Mouse (Mus musculus) stomach, adult 2 months (tissue): Measurements from ENCODE around the gene Ncapg2. TPM values are rescaled to one million over a fixed set of nuclear protein-coding genes. Genes with fewer than 3 reads are reported as not detected.

ENCODE experiments used
- polyA plus RNA-seq: library from polyadenylated mRNA; depleted of rRNA; stranded (reverse); fragments of >200 nt; gene quantifications from 2 replicates; pipeline ENCODE4 v1.2.3, GENCODE M21; 2012; rRNA removed

Gene Ncapg2
- 0.37 and 0.38 TPM in 2 replicates for polyA plus RNA-seq

GRCm38 (mm10) chr12:116405045-116405835 lies at the start of gene Ncapg2:
Gene Ncapg2, plus strand, starts transcription at chr12:116405402.

GRCm38 (mm10) chr12:116485591-116486403 lies 80.6 kb downstream of the Ncapg2 start, which contains the start of gene Ptprn2:
Gene Ptprn2, plus strand, starts transcription at chr12:116485720.

Other genes starting within 250 kb of the Ncapg2 start
- 1.4 and 2.3 TPM in 2 replicates for gene Wdr60, start 142.4 kb upstream of the Ncapg2 start, polyA plus RNA-seq
- not detected in 2 replicates for gene Gm11027, start 130.0 kb upstream of the Ncapg2 start, polyA plus RNA-seq
- 5.7 and 5.8 TPM in 2 replicates for gene Esyt2, start 124.2 kb upstream of the Ncapg2 start, polyA plus RNA-seq
- 38.2 and 41.1 TPM in 2 replicates for gene Ptprn2, start 80.3 kb downstream of the Ncapg2 start, polyA plus RNA-seq